Mouse (Mus musculus) stomach, postnatal 0 days (tissue): ENCODE data around the gene Armc7.

Experiments used
- CTCF ChIP-seq: IDR thresholded peaks from 2 replicates; pipeline ENCODE4 v1.5.1; 2016; ENCODE audit warnings: antibody characterized with exemption, low read depth, mild to moderate bottlenecking, moderate library complexity
- EP300 ChIP-seq: optimal IDR thresholded peaks from 2 replicates; pipeline ENCODE3; 2016; ENCODE audit warnings: antibody characterized with exemption

- TF ChIP-seq CTCF, result peak; percentile 89
- TF ChIP-seq EP300, result no peak
Observed at GRCm38 (mm10) chr11:115427482-115428331, 47.8 kb upstream of the Armc7 start.
